Mouse (Mus musculus) left cerebral cortex, adult 2 months (tissue): Measurements from ENCODE around the gene Guca1b. TPM values are rescaled to one million over a fixed set of nuclear protein-coding genes. Genes with fewer than 3 reads are reported as not detected.

Experiments
- DNase-seq, 2 experiments: peaks; one replicate each; pipeline ENCODE4 v3.0.0; 2021 to 2022; ENCODE audit warnings: low spot score in 2 of 2, mixed read lengths in 1 of 2; ENCODE audit errors: extremely low spot score in 1 of 2
- H3K27ac ChIP-seq: fragments of 200-600 bp; 2 replicates; pipeline ENCODE4 v1.8.1; 2022
- H3K4me3 ChIP-seq: fragments of 200-600 bp; 2 replicates; pipeline ENCODE4 v1.8.1; 2022
- CTCF ChIP-seq: fragments of 200-600 bp; IDR thresholded peaks from 2 replicates; pipeline ENCODE4 v1.8.1; 2022; ENCODE audit warnings: antibody characterized with exemption, mild to moderate bottlenecking, moderate library complexity
- intact Hi-C: fragments of 180-260 bp; cut with DNase I; formaldehyde crosslinking; loops from one replicate; pipeline ENCODE4 v1.15.1; 2025
- long read RNA-seq, 2 experiments: library from polyadenylated mRNA; stranded (forward); transcript quantifications; one replicate each; pipeline ENCODE4 v2.0.0; 2021; ENCODE audit warnings: borderline mapping rate in 2 of 2
- total RNA-seq, 2 experiments: library from RNA; stranded (reverse); gene quantifications; 2 replicates each; pipeline ENCODE4 v1.2.3; 2021

Gene Guca1b
- 1 to 10 TPM; 1.8 to 2.9 TPM for total RNA-seq
- long read RNA-seq, experiment 1, result 0 reads
- long read RNA-seq, experiment 2, result 0 reads

GRCm38 (mm10) chr17:47385145-47385544 is at the start of gene Guca1b:
TSS of gene Guca1b (plus strand) at chr17:47385393.
- intact Hi-C loops, result loop anchor here (5.0 kb wide), 1 partner anchor 97 kb away; no protein-coding TSS in a partner anchor
- DNase-seq, result no peak
- H3K4me3 ChIP-seq, result no peak within 1 kb of the TSS
- H3K27ac ChIP-seq, result no peak within 1 kb of the TSS
- TF ChIP-seq CTCF, result no peak

GRCm38 (mm10) chr17:47343121-47343520 is 42.1 kb upstream of the Guca1b start:
- intact Hi-C loops, result no loop called here
- DNase-seq, result no peak
- H3K27ac ChIP-seq, result no peak overlapping the region
- no peak for TF ChIP-seq CTCF
- no peak overlapping the region for H3K4me3 ChIP-seq

- no peak for DNase-seq
- H3K27ac ChIP-seq, result no peak overlapping the region
- no peak for TF ChIP-seq CTCF
- H3K4me3 ChIP-seq, result no peak overlapping the region
- intact Hi-C loops, result no loop called here
Observed at GRCm38 (mm10) chr17:47349721-47350319, 35.4 kb upstream of the Guca1b start.

- peak in 1 of 2 experiments; percentile 31 for DNase-seq
- Histone ChIP-seq H3K27ac (no peak overlapping the region), H3K4me3 (no peak overlapping the region)
- intact Hi-C loops, result loop anchor here (10.0 kb wide), 1 partner anchor 325 kb away; the partner anchor contains the start of genes Frs3 and Tomm6
- TF ChIP-seq CTCF, result peak; percentile 65
Observed at GRCm38 (mm10) chr17:47359964-47360363, 25.2 kb upstream of the Guca1b start.

- no peak for DNase-seq
- intact Hi-C loops, result loop anchor here (10.0 kb wide), 1 partner anchor 323 kb away; the partner anchor contains the start of genes Frs3 and Tomm6
- no peak overlapping the region for H3K27ac ChIP-seq
- TF ChIP-seq CTCF, result no peak
- no peak overlapping the region for H3K4me3 ChIP-seq
Observed at GRCm38 (mm10) chr17:47361343-47361742, 23.9 kb upstream of the Guca1b start.

- H3K27ac ChIP-seq, result peak within 1 kb of the TSS; percentile 56; the same call in 1 of the 2 replicates
Observed at GRCm38 (mm10) chr17:47368401-47369086, 16.6 kb upstream of the Guca1b start, which contains the start of gene Mrps10. TSS of gene Mrps10 (plus strand) at chr17:47368887.

GRCm38 (mm10) chr17:47369087-47369443 is 16.1 kb upstream of the Guca1b start:
- no peak for DNase-seq
- Histone ChIP-seq H3K4me3 (peak overlapping the region; percentile 58), H3K27ac (peak overlapping the region; percentile 56; the same call in 1 of the 2 replicates)
- intact Hi-C loops, result loop anchor here (10.0 kb wide), 1 partner anchor 316 kb away; the partner anchor contains the start of genes Frs3 and Tomm6
- TF ChIP-seq CTCF, result no peak

More at GRCm38 (mm10) chr17:47368401-47369086, 16.6 kb upstream of the Guca1b start, which contains the start of gene Mrps10:
- peak; percentile 86 to 87 for DNase-seq
- H3K4me3 ChIP-seq, result peak within 1 kb of the TSS; percentile 58
- TF ChIP-seq CTCF, result no peak; the same call in 1 of the 2 replicates
- intact Hi-C loops, result loop anchor here (10.0 kb wide), 1 partner anchor 316 kb away; the partner anchor contains the start of genes Frs3 and Tomm6

GRCm38 (mm10) chr17:47371451-47371850 is 13.7 kb upstream of the Guca1b start:
- peak; percentile 46 to 49 for DNase-seq
- intact Hi-C loops, result no loop called here
- H3K27ac ChIP-seq, result no peak overlapping the region
- TF ChIP-seq CTCF, result peak; percentile 83
- no peak overlapping the region for H3K4me3 ChIP-seq

- intact Hi-C loops, result no loop called here
- H3K4me3 ChIP-seq, result no peak overlapping the region
- no peak for DNase-seq
Observed at GRCm38 (mm10) chr17:47373991-47374390, 11.2 kb upstream of the Guca1b start.

GRCm38 (mm10) chr17:47376779-47377280 is 8.4 kb upstream of the Guca1b start:
- no peak for TF ChIP-seq CTCF
- DNase-seq, result no peak
- no peak overlapping the region for H3K27ac ChIP-seq
- intact Hi-C loops, result no loop called here
- no peak overlapping the region for H3K4me3 ChIP-seq

More at GRCm38 (mm10) chr17:47373991-47374390, 11.2 kb upstream of the Guca1b start:
- H3K27ac ChIP-seq, result no peak overlapping the region
- TF ChIP-seq CTCF, result no peak

GRCm38 (mm10) chr17:47378133-47378532 is 7.1 kb upstream of the Guca1b start:
- intact Hi-C loops, result no loop called here

GRCm38 (mm10) chr17:47381917-47382316 is 3.3 kb upstream of the Guca1b start:
- Histone ChIP-seq H3K27ac (no peak overlapping the region), H3K4me3 (no peak overlapping the region)
- no peak for DNase-seq
- intact Hi-C loops, result no loop called here
- TF ChIP-seq CTCF, result no peak

More at GRCm38 (mm10) chr17:47378133-47378532, 7.1 kb upstream of the Guca1b start:
- no peak overlapping the region for H3K27ac ChIP-seq
- DNase-seq, result no peak
- no peak for TF ChIP-seq CTCF
- no peak overlapping the region for H3K4me3 ChIP-seq
